Mouse (Mus musculus) ES-Bruce4 (cell line): ENCODE data around the gene Stx6.

Experiments
- CTCF ChIP-seq: IDR thresholded peaks from one replicate; pipeline ENCODE4 v1.8.1; 2011; ENCODE audit warnings: low read depth, low read length
- EP300 ChIP-seq: IDR thresholded peaks from 2 replicates; pipeline ENCODE4 v1.6.1; 2011; ENCODE audit warnings: low read depth, low read length; ENCODE audit not compliant: insufficient read depth

GRCm38 (mm10) chr1:155241701-155242487 is 83.4 kb downstream of the Stx6 start:
- TF ChIP-seq CTCF (peak; percentile 35), EP300 (no peak)
